Mouse (Mus musculus) heart, adult 2 months (tissue): ENCODE data around the gene Tnni1. TPM values are rescaled to one million over a fixed set of nuclear protein-coding genes. Genes with fewer than 3 reads are reported as not detected.
A peak's percentile ranks its signal among the peaks of the same experiment; 100 is the strongest.

Source experiments
- DNase-seq, 2 experiments: peaks; one replicate each; pipeline ENCODE4 v3.0.0; 2021
- H3K27ac ChIP-seq: fragments of 200-600 bp; 2 replicates; pipeline ENCODE4 v1.8.1; 2022
- H3K27me3 ChIP-seq: fragments of 200-500 bp; 2 replicates; pipeline ENCODE4 v1.6.1; 2012; ENCODE audit warnings: mild to moderate bottlenecking, low read length, inconsistent platforms, mixed read lengths; ENCODE audit not compliant: control insufficient read depth, insufficient read depth
- H3K36me3 ChIP-seq: fragments of 200-500 bp; 2 replicates; pipeline ENCODE4 v1.6.1; 2012; ENCODE audit warnings: low read length, inconsistent platforms; ENCODE audit not compliant: control insufficient read depth, insufficient read depth
- H3K4me1 ChIP-seq: fragments of 200-500 bp; 2 replicates; pipeline ENCODE4 v1.6.1; 2011; ENCODE audit warnings: low read length; ENCODE audit not compliant: control insufficient read depth, insufficient read depth
- H3K4me3 ChIP-seq: fragments of 200-600 bp; 2 replicates; pipeline ENCODE4 v1.8.1; 2022
- H3K79me2 ChIP-seq: fragments of 200-500 bp; replicated peaks from 2 replicates; pipeline ENCODE4 v1.6.1; 2012; ENCODE audit warnings: mild to moderate bottlenecking, inconsistent platforms, low read length, moderate library complexity, mixed read lengths; ENCODE audit not compliant: control insufficient read depth, insufficient read depth
- H3K9ac ChIP-seq: fragments of 200-500 bp; 2 replicates; pipeline ENCODE4 v1.6.1; 2012; ENCODE audit warnings: low read depth, mild to moderate bottlenecking, control low read depth, inconsistent platforms, low read length, mixed read lengths
- CTCF ChIP-seq: fragments of 200-600 bp; IDR thresholded peaks from 2 replicates; pipeline ENCODE4 v1.8.1; 2022; ENCODE audit warnings: antibody characterized with exemption, mild to moderate bottlenecking, moderate library complexity
- EP300 ChIP-seq: fragments of 200-500 bp; IDR thresholded peaks from 2 replicates; pipeline ENCODE4 v1.6.1; 2011; ENCODE audit warnings: low read depth, low read length, control low read depth; ENCODE audit not compliant: insufficient read depth
- POLR2A ChIP-seq: fragments of 200-500 bp; IDR thresholded peaks from 2 replicates; pipeline ENCODE4 v1.6.1; 2011; ENCODE audit warnings: mild to moderate bottlenecking, low read depth, low read length, control low read depth; ENCODE audit not compliant: insufficient read depth
- WGBS: fragments of 180-500 bp; shearing (Covaris S2); methylation state at CpG from one replicate; pipeline ENCODE4 v1.1.7; 2018; 5-methylcytosine and 5-hydroxymethylcytosine counted together
- intact Hi-C: fragments of 180-260 bp; cut with DNase I; formaldehyde crosslinking; loops from one replicate; pipeline ENCODE4 v1.15.1; 2025
- polyA plus RNA-seq: library from polyadenylated mRNA; depleted of rRNA; stranded (reverse); fragments of >200 nt; gene quantifications from 2 replicates; pipeline ENCODE4 v1.2.3, GENCODE M21; 2012
- total RNA-seq, 2 experiments: library from RNA; stranded (reverse); gene quantifications; 2 replicates each; pipeline ENCODE4 v1.2.3; 2021

Gene Tnni1
- total and polyA plus RNA-seq, 3 experiments: 0.84 to 1.3 (median 1.1) TPM

DNA sequence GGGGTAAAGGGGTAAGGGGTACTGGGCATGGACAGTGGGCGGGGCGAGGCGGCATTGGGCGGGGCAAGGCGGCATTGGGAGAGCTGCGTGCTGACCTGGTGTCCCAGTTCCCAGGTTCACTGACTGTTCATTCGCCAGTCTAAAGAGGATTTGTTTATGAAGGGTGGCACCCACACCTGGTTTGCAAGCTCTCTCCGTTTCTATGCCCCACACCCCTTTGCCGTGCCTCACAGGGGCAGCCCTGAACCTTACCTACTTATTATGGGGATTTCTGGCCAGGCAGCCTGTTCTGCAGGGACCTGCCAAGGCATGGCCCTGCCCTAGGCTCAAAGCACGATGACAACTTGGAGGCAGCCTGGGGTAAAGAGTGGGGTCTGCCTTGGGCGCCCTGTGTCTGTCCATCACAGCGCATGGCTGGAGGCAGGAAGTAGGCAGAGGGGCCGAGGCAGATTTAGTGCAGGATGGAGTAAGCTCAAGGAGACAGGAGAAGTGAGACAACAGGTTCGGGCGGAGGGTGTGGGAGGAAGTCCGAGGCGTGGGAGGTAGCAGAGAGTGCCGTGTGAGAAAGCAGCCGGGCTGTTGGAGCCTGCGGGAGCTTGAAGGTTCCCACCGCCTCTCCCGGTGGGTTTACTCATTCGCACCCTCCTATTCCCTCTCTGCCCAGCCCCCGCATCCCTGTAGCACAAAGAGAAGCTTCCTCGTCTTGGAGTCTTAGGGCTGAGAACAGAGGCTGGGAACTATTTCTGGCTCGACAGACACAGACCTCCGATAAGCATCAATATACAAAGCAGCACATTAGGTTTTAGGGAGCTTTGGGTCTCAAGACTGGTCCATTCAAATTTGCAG, 14.4 kb downstream of the Tnni1 start:
- Histone ChIP-seq H3K4me1 (peaks cover 3% of the 10 kb centered on the region; the same call in 1 of the 2 replicates), H3K27me3 (no peaks in the 10 kb centered on the region), H3K79me2 (no peaks in the 10 kb centered on the region), H3K9ac (no peak overlapping the region), H3K4me3 (peak overlapping the region; percentile 36), H3K27ac (peak overlapping the region; percentile 38), H3K36me3 (no peaks in the 10 kb centered on the region)
- intact Hi-C loops: no loop called here
- no peak for TF ChIP-seq POLR2A
- TF ChIP-seq CTCF: no peak
- TF ChIP-seq EP300: no peak
- 32% methylated on average over 27 of the region's 27 CpGs for WGBS
- DNase-seq: peak; percentile 46

DNA sequence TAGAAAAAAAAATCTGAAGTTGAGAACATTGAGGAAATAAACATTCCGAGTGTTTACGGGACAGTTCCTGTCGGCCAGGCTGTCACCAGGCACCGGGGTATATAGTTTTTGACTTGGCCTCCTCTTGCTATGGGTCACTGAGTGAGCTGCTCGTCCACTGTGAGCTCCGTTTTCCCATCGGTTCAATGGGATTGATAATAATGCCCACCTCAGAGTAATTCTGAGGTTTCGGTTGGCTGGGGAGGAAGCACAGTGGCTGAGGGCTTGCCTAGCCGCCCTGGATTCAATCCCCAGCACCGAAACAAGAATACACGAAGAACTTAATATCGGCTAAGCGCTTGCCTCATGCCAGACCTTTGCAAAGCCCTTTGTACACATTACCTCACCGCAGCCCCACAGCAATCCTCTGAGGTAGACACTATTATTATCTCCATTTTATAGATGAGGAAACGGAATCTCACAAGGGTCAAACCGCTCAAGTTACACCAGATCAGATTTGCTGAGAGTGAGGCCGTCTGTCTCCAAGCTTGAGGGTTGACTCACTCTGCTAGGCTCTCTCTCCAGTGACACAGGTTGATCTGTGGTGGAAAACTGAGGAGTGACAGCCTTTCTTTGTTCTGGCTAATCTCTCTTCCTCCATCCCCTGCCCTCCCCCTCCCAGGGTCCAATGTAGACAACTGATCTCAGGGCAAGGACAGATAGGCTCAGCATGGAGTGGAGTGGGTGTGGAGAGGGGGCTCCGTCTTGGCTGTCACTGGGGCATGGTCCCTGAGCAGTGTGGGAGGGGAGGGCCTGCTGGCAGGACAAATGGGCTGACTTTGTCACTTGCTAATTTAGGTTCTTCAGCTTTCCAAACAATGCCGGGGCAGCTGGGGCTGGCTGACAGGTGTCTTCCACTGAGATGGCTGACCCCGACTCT, 15.2 kb downstream of the Tnni1 start:
- TF ChIP-seq EP300 (no peak), CTCF (no peak), POLR2A (no peak)
- 29% methylated on average over 20 of the region's 20 CpGs for WGBS
- Histone ChIP-seq H3K9ac (peak overlapping the region; percentile 23; the same call in 1 of the 2 replicates), H3K4me1 (peaks cover 2% of the 10 kb centered on the region; the same call in 1 of the 2 replicates), H3K4me3 (peak overlapping the region; percentile 36), H3K27me3 (no peaks in the 10 kb centered on the region), H3K27ac (peak overlapping the region; percentile 38), H3K36me3 (no peaks in the 10 kb centered on the region), H3K79me2 (no peaks in the 10 kb centered on the region)
- DNase-seq: no peak
- intact Hi-C loops: no loop called here

DNA sequence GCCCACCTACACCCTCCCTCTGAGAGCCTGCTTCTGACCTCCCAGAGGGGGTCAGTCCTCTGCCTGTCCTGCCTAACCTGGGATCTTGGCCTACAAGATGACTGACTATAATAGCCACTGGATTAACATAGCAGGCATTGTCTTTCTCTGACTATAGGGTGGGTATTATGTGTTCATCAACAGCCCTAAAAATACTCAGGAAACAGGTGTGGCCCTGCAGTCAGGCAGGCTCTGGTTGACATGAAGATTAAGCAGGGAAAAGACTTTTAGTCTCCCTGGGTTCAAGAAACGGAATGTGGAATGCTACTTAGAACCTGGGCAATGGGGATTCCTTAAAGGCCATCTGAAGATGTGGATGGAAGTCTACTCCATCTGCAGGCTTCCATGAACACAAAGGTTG, 19.3 kb downstream of the Tnni1 start:
- Histone ChIP-seq H3K36me3 (no peaks in the 10 kb centered on the region), H3K4me3 (no peak overlapping the region), H3K4me1 (peaks cover 5% of the 10 kb centered on the region), H3K9ac (no peak overlapping the region), H3K27ac (no peak overlapping the region), H3K79me2 (no peaks in the 10 kb centered on the region), H3K27me3 (no peaks in the 10 kb centered on the region)
- TF ChIP-seq EP300 (no peak), CTCF (no peak), POLR2A (no peak)
- WGBS: 39% methylated on average over 1 of the region's 1 CpGs
- DNase-seq: no peak
- intact Hi-C loops: no loop called here

DNA sequence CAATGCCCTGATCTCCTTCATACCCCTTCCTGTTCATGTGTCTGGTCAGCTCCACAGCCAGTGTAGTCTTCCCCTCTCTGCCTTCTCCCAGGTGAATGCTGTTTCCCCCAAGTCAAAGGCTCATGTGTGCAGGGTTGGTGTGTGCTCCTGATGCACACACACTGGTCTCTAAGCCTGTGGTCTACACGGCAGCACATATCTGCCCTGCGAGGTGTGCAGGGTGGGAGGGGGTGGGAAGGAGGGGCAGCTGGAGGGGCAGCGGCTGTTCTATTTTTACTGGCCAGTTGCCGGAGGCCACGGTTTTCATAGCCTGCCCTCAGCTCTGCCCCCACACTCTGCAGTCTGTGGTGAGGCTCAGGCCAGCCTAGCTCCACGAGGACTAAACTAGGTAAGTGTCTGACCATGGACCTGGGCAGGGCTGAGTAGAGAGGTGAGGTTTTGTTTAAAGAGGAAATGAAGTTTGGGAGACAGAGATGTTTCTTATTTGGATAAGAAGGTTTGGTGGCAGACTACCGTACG, 19.9 kb downstream of the Tnni1 start:
- H3K4me3 ChIP-seq: no peak overlapping the region
- no peak for DNase-seq
- intact Hi-C loops: no loop called here
- TF ChIP-seq POLR2A (no peak), CTCF (no peak), EP300 (no peak)
- H3K9ac ChIP-seq: no peak overlapping the region
- H3K27ac ChIP-seq: no peak overlapping the region
- 50% methylated on average over 8 of the region's 8 CpGs for WGBS
- H3K27me3 ChIP-seq: no peaks in the 10 kb centered on the region
- H3K4me1 ChIP-seq: peaks cover 5% of the 10 kb centered on the region
- H3K79me2 ChIP-seq: no peaks in the 10 kb centered on the region
- no peaks in the 10 kb centered on the region for H3K36me3 ChIP-seq

DNA sequence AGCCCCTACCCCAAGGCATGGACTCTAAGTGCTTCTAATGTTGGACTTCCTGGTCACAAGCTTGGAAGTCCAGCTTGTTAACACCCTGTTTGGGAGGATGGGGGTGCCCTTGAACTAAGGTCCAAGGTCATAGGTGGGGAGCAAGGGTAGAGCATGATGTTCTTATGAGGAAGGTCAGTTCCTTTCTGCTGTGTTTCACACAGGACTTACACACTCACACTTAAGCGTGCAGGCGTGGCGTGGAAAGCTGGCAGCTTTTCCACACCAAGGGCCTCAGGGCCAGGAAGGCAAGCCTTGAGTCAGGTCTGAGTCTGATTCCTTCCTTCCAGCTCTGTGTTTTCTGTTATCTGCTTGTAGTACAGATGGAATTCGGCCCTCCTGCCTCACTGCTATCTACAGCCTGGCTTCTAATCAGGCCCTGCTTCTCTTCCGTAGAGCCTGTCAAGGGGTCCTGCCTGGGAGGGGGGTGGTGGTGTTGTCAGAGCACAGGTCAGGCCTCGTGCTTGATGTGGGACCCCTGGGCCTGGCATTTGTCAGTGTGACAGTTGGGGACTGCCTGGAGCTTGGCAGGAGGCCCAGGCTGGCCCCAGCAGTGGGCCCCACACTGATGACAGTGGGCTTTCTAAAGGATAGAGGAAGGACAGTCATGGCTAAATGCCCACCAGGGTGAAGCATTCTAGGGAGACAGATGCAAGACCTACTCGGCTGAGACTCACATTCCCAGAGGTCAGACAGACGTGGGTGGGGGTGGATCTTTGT, 21.1 kb downstream of the Tnni1 start:
- H3K27ac ChIP-seq: no peak overlapping the region
- no peaks in the 10 kb centered on the region for H3K36me3 ChIP-seq
- no peak for TF ChIP-seq CTCF
- no peak for TF ChIP-seq POLR2A
- TF ChIP-seq EP300: no peak
- H3K79me2 ChIP-seq: no peaks in the 10 kb centered on the region
- DNase-seq: no peak
- H3K27me3 ChIP-seq: no peaks in the 10 kb centered on the region
- WGBS: 46% methylated on average over 8 of the region's 8 CpGs
- no peak overlapping the region for H3K9ac ChIP-seq
- H3K4me1 ChIP-seq: peaks cover 4% of the 10 kb centered on the region
- intact Hi-C loops: no loop called here
- H3K4me3 ChIP-seq: no peak overlapping the region
